Mouse (Mus musculus) layer of hippocampus, adult 8-10 months (tissue): ENCODE results near the gene Rtkn. TPM values are rescaled to one million over a fixed set of nuclear protein-coding genes. Genes with fewer than 3 reads are reported as not detected.
A peak's percentile ranks its signal among the peaks of the same experiment; 100 is the strongest.

Source experiments
- DNase-seq, 2 experiments: peaks; one replicate each; pipeline ENCODE4 v3.0.0; 2022; ENCODE audit warnings: low spot score in 2 of 2
- total RNA-seq, 4 experiments: library from RNA; stranded (reverse); gene quantifications; 2 replicates each; pipeline ENCODE4 v1.2.4; 2022

Gene Rtkn
- total RNA-seq, 4 experiments from 2014 or later = 75.6 to 85.0 (median 80.3) TPM

DNA sequence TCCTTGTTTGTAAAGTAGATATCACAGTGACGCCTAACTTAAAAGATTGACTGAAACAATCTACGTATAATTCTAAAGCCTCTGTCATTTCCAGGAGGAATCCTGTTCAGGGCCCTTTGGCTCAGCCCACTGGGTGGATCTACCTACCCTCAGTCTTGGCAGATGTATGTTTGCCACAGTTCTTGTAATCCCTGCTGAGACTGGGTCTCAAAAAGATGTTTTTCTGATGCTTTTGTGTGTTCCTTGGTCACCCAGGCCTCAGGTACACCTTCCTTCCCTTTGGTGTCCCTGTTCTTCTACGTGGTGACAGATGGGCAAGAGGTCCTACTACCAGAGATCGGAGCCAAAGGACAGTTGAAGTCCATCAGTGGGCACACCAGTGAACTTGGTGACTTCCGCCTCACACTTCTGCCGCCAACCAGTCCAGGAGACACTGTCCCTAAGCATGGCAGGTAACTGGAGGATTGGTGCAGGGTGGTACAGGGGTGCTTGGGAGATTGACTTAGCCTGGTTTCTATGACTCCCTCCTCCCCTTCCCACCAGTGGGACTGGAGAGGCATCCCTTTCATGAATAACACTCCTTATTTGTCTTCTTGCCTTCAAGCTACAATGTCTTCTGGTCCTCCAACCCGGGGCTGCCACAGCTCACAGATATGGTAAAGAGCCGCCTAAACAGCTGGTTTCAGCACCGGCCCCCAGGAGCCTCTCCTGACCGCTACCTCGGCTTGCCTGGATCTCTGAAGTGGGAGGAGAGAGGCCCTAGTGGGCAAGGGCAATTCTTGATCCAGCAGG lies 18.7 kb upstream of the Rtkn start:
- no peak for DNase-seq

DNA sequence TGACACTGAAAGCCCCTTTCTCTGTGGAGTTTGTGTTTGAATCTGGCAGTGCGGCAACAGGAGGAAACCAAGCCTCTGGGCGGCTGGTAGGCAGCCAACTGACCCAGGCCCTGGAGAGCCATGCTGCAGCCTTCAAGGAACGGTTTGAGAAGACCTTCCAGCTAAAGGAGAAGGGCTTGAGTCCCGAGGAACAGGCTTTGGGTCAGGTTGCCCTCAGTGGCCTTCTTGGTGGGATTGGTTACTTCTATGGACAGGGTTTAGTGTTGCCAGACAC lies 18.2 kb upstream of the Rtkn start:
- DNase-seq = no peak

DNA sequence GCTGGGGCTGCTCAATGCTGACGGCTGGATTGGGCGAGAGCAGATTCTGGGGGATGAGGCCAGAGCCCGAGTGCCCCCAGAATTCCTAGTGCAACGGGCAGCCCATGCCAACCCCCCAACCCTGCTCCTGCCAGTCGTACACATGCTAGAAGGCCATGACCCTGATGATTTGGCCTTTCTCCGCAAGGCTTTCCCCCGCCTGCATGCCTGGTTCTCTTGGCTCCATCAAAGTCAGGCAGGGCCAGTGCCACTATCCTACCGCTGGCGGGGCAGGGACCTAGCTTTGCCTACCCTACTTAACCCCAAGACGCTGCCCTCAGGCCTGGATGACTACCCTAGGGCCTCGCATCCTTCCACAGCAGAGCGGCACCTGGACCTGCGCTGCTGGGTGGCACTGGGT lies 17.6 kb upstream of the Rtkn start:
- DNase-seq = no peak

DNA sequence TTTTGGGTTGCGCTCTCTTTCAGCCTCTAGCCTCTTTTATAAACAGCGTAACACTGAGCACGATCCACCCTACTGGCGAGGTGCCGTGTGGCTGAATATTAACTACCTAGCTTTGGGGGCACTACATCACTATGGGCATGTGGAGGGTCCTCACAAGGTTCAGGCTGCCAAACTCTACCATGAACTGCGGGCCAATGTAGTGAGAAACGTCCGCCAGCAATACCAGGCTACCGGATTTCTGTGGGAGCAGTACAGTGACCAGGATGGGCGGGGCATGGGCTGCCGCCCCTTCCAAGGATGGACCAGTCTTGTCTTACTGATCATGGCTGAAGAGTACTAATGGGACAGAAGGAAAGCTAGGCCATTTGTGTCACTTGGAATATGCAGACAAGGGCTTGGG lies 16.9 kb upstream of the Rtkn start:
- DNase-seq = no peak

DNA sequence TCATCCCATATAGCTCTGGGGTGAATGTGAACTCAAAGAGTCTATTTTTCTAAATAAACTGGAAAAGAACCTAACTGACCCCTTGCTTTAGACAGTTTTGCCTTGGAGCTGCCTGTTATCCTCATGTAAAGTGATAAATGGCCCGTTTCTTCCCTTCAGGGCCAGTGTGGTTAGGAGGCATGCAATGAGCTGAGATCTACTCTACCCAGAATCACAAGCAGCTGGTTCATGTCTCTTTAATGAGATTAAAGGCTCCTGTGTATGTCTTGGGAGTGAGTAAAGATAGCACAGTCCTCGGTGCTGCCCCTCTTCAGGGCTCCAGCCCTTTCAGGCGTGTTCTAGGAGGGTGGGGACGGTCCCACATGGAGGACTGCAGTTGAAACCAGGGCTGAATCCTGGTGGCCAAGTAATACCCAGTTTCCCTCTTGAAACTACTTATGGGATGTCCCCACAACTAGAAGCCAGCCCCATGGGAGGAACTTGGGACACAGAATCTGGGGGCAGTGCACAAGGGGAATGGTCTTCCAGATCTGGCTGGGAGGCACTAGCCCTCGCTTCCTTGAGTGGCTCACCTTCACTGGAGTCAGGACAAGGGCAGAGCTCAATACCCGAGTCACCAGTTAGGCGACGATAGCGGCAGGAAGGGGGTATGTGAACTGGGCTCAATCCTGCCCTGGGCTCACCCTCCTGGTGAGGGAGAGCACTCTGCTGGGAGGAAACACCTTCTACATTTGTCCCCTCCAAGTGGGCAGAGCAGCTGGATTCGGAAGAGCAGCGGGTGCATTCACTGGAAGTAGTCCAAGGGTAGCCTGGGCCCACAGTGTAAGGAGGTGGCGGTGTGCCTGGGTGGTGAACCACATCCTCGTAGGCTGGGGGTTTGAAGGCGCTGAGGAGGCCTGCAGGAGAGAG lies 16.2 kb upstream of the Rtkn start:
- no peak for DNase-seq

DNA sequence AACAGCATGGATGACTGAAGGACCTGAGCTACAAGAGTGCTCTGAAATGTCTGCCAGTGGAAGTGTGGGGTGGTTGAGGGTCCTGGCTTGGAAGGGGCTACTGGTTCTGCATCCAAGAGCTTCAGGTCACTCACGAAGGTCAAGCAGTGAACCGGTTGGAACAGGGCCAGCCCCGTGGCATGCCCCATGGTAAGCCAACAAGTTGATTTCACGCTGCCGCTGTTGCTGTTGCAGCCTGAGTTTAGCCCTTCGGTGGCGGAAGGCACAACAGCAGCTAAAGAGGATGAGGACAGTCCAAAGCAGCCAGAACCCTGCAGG lies 15.6 kb upstream of the Rtkn start:
- DNase-seq = no peak

DNA sequence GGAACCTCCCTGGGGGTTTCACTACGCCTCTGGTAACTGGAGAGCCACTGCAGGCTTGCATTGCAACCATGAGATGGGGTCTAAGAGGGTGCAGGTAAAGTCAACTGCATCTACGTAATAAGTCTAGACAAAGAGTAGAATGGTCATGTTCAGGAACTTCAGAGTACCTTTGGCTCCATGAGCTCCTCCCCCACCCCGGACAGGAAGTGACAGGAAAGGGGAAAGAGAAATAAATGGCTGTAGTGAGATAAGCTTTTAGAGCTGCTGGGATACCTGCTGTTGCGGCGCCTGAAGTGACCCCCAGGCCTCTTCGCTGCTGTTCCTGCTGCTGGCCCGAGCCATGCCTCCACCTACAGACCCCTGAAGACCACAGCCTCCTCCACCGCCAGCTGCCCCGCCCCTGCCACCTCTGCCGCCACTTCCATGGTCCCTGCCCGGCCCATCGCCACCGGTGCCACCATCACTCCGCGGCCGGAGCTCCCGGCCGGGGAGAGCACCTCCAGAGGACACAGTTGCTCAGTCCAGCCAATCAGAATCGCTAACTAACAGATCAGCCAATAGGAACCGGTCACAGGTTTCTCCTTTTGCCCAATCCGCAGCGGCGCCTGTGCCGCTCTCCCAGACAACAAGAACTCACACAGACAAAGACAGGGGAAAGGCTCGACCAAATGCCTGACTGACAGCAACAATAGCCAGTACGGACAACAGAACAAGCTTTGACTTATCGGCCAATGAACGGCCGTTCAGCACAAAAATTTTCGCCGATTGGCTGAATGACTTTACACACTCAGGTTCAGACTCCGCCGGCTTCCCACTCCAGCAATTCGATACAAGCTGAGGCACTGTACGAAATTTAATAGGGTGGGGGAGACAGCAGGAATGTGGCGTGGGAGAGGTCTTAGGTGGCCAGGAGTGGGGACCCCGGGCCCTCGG lies 14.1 kb upstream of the Rtkn start, which contains the start of gene Wbp1:
Wbp1 (minus strand) TSS at position 630 of the 933 bp plus-strand sequence.
- peak; percentile 98 to 99 for DNase-seq

DNA sequence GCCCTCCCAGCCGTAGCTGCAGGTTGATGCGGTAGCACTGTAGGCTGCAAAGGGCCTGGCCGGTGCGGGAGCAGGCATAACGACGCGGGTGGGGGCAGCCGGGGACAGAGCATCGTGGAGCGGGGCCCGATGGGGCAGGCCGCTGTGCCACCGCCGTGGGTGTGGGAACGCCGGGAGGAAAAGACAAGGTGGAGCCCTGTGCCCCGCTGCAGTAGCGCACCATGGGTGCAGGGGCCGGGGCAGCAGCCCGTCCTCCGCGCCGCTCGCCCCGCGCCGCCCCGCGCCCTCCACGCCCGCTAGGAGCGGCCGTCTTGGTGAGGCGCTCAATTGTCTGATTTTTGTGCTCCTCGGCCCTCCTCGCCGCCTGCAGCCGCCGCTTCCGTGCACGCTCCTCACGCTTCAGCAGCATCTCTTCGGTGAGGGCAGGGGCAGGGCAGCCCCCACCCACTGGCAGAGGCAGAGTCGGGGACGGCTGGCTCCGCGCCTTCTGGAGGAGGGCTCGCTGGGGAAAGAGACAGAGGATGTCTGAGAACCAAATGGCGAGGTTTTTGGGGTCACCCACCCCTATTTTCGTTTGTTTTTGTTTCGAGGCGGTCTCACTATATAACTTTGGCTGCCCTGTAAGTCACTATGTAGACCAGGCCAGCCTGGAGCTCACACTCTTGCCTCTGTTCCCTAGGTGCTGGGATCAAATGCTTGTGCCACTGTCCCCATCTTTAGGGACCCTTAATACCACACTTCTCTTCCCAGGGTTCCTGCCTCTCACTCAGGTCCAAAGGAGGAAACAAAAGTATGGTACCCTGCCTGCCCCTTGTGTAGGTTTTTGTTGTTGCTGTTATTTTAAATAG lies 13.2 kb upstream of the Rtkn start:
- DNase-seq = no peak

DNA sequence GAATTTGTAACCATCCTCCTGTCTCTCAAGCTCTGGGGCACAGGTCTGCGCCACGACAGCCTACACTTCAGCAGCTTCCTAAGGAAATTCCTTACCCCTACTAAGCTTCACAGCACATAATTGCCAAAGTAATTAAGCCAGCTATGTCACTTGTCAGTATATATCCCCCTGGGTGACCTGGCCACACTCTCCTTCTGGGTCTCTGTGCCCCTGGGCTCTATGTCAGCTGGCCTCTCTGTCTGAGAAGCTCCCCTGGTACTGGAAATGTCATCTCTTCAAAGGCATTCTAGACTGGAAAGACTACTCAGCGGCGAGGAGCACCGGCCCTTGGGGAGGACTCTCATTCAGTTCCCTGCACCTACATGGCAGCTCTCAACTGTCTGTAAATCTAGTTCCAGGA lies 12.3 kb upstream of the Rtkn start:
- DNase-seq = no peak

DNA sequence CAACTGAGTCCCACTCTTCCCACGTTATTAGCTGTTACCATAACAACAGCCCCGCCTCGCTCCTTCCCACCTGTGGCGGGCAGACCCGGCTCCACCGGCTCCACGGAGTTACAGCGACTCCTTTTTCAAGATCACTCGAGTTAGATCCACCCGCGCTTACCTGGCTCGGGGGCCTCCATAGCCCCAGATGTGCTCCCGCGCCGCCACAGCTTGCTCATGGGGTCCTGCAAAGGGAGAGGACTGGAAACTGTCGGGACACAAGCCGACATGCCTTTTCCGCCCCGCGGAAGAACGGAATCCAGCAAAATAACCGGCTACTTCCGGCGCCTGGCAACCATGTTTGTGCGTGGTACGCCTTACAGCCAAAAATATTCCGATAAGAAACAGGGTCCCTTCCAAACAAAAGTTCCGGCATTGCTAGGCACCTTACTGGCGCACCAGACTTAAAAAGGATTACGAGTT lies 10.4 kb upstream of the Rtkn start:
- DNase-seq = peak; percentile 89 to 91

DNA sequence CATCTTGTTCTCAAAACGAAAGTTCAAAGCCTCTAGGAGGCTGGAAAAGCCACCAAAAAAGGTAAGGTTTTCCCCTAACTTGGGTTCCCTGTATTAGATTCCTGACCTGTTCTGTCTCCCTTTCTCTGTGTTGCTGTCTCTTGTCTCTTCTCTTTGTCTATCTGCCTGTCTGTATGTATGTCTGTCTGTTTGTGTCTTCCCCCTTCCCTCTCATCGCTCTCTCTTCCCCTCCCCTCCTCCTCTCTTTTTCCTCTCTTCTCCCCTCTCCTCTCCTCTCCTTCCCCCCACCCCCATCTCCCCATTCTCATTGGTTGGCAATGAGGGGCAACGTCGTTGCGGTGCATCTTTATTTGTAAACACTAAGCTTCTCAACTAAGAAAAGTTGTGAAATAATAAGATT lies 9.9 kb upstream of the Rtkn start, which contains the start of gene Ino80b:
Ino80b (minus strand) TSS at position 101 of the 400 bp plus-strand sequence.
- DNase-seq = no peak

DNA sequence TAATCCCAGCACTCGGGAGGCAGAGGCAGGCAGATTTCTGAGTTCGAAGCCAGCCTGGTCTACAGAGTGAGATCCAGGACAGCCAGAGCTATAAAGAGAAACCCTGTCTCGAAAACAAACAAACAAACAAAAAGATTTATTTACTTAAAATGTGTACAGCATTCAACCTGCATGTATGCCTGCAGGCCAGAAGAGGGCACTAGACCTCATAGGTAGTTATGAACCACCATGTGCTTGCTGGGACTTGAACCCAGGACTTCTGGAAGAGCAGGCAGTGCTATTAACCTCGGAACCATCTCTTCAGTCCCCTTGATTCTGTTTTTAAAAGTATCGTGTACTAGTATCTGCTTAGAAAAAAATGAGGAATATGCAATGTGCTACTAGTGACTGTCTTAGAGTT lies 7.8 kb upstream of the Rtkn start:
- no peak for DNase-seq

DNA sequence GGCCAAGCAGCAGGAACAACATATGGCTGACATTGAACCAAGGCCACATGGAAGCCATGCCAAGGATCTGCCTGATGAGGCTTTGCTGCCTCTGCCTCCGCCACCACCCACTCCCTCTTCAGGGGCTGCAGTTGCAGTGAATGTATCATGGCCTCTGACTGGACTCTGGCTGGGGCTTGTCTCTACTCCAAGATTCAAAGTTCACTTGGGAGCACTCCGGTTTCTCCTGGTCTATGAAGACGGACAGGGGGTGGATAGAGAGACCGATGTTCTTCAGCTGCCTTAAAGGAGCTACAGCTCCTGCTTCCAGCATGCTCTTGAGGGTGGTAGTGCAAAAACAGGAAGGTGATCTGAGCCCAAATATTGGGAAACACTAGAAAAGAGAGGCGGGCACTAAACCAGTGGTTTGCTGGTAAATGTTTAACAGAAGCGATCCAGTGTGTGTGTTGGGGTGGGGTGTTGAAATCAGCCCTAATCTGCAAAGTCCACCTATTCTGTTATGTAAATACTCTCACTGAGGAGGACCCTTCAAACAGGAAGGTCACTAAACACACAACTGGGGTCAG lies 3.7 kb upstream of the Rtkn start:
- DNase-seq = no peak

DNA sequence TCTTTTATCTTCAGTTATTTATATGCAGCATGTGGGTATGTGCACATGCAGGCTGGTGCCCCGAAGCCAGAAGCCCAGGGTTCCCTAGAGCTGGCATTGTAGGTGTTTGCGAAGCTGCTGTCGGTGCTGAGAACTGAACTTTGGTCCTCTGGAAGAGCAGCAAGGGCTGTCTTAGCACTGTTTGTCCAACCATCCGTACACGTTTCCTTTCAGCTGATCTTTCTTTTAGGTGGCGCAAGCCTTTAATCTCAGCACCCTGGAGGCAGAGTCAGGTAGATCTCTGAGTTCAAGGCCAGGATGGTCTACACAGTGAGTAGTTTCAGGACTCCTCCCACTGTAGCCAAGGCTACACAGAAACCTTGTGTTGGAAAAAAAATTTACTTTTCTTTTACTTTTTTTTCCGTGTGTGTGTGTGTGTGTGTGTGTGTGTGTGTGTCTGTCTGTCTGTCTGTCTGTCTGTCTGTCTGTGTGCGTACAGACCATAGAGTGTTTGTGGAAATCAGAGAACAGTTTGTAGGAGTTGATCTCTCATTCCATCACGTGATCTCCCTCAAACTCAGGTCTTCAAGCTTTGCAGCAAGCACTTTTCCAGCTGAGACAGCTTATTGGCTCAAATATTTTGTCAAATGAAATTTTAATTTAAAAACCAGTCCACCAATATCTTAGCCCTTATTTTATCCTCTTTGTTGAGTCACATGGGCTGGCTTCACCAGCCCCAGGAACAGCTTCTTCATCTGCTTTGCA lies 2.9 kb upstream of the Rtkn start:
- DNase-seq = no peak

DNA sequence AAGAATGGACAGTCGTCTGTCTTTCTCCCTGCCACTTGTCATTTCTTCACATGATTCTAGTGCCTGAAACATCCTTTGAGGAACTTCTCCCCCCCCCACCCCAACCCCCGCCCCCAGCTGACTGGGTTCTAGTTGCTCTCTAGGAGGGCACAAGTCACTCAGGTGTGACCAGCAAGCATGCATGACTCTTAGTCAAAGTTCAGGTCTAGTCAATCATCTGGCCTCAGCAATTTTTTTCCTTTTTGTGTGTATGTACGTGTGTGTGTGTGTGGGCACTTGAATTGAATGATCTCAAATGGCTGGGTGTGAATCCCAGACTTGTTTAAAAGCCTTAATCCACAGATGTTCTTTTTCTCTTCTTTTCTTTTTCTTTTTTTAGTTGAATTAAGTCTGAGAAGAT lies 1.0 kb upstream of the Rtkn start:
- DNase-seq = no peak

DNA sequence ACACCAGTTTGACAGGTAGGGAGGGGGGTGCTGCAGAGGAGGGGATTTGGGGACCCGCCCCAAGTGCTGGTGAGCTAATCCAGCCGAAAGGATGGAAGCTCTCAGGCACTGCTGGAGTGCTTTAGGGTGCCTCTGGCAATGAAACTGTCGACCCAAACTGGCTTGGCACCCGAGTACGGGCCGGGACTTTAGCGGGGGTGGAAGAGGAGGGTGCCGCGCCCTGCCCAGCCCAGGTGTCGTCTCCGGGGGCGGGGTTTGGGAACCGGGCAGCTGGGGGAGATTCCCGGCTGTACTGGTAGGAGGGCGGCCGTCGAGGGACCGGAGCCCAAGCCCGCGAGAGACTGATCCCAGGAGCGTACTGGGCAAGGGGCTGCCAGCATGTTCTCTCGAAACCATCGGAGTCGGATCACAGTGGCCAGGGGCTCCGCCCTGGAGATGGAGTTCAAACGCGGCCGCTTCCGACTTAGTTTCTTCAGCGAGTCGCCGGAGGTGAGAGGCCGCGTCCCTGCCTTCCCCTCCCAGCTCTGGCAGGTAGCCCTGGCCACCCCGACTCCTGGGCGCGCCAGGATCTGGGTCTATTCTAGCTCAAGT lies 403 bp downstream of the Rtkn start:
- no peak for DNase-seq

DNA sequence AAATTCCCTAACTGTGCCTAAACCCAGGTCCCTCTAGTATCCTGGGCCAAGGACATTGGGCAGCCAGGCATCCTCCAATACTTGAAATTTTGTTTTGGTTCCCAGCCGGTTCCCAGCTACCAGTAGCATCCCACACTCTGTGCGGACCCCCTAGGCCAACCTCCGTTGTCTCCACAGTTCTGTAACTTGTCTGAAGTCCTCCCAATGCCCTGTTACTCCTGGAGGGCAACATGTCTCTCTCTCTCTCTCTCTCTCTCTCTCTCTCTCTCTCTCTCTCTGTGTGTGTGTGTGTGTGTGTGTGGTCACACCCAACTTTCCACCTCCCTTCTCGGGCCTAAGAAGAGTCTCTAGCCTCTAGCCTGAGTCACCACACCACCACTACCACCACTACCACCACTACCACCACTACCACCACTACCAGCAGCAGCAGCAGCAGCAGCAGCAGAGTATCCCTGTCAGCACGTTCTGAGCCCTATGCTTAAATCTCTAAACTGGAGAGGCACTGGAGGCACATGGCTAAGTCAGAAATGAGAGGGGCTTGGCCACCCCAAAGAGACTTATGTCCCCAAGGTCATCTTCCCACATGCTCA lies 1.1 kb downstream of the Rtkn start:
- DNase-seq = no peak

DNA sequence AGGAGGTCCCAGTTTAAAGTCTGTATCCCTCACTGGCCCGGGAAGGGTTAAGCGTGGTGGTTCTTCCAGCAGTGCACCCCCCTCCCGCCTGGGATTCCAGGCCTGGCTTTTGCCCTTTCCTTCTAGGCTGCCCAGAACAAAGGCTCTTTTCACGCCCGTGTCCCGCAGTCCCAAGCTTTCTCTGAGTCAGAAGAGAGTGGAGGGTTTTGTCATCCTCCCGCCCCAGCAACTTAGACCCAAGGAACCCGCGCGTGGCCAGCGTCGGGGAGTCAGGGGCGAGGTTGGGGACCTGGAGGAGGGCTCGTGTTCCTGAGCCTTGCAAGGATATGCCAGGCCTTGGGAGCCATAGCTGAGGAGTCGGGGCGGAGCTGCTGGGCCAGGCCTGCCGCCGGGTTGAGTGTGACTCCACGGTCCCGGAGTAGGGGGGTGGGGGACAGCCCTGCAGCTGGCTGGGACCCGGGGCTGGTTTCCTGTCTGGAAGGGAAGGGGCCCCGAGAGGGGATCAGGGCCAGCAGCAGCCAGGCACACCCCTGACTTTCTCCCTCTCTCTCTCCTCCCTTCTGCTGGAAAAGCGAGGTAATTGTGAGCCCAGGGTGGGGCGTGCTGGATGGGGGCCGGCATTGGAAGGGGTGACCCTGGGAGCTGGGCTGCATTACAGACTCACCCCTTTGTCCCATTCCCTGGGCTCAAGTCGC lies 1.8 kb downstream of the Rtkn start:
- DNase-seq = no peak
